In the genomic region with DNA sequence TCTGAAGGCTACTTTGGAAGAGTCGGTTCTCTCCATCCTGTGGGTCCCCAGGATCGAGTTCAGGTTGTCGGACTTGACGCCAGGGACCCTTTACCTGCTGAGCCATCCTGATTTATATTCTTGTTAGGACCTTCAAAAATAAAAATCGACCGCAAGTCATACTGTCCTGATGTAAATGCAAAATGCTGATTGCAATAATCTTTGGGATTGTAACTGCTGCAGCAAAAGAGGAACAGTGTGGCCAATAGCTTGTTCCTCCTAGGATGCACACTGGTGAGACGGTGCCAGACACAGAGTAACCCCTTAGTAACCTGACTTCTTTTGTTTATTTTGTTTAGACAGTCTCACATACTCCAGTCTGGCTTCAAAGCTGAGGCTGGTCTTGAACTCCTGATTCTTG, we compare ENCODE assay signal across 8 mouse cellular contexts. TPM values are rescaled to one million over a fixed set of nuclear protein-coding genes. Genes with fewer than 3 reads are reported as not detected.
DNase-seq lines count a peak whose midpoint lies in the region; ATAC-seq and TF ChIP-seq lines count a peak whose summit lies in the region.

No protein-coding gene starts in this region.

- H3K4me2 ChIP-seq in heart, embryonic 13.5 days: peak overlapping the region; percentile 99
- H3K4me2 ChIP-seq in embryonic facial prominence, embryonic 12.5 days (replicated peaks): peak overlapping the region; percentile 88
- peak overlapping the region; percentile 98 for H3K4me2 ChIP-seq in intestine, embryonic 14.5 days (ENCODE audit: low read length)
- peak overlapping the region; percentile 85 for H3K4me2 ChIP-seq in midbrain, embryonic 16.5 days (ENCODE audit: low read length)

- H3K27me3 ChIP-seq in heart, embryonic 13.5 days (replicated peaks): no peaks in the 10 kb centered on the region
- no peaks in the 10 kb centered on the region for H3K27me3 ChIP-seq in embryonic facial prominence, embryonic 12.5 days
- no peaks in the 10 kb centered on the region for H3K27me3 ChIP-seq in intestine, embryonic 14.5 days (replicated peaks; ENCODE audit: control insufficient read depth, insufficient read depth, low read length)
- H3K27me3 ChIP-seq in midbrain, embryonic 16.5 days (ENCODE audit: control insufficient read depth, insufficient read depth, low read depth, low read length): no peaks in the 10 kb centered on the region
- no peaks in the 10 kb centered on the region for H3K27me3 ChIP-seq in thymus, adult 2 months (ENCODE audit: control insufficient read depth, insufficient read depth, low read length)

- TF ChIP-seq POLR2A in thymus, adult 2 months (IDR thresholded peaks at IDR 0.05; ENCODE audit: control insufficient read depth, extremely low read depth, insufficient read depth, low read length, poor library complexity): no peak

- ATAC-seq in heart, embryonic 13.5 days (ENCODE audit: extremely low read depth, insufficient number of reproducible peaks, low FRiP score, low TSS enrichment): no peak
- ATAC-seq in embryonic facial prominence, embryonic 12.5 days (ENCODE audit: insufficient number of reproducible peaks, insufficient read depth, low FRiP score, low TSS enrichment): no peak
- ATAC-seq in intestine, embryonic 14.5 days (replicated peaks; ENCODE audit: low FRiP score, low TSS enrichment, low read depth): no peak
- no peak for ATAC-seq in midbrain, embryonic 16.5 days

- no peak for DNase-seq in heart, postnatal 14 days
- no peak for DNase-seq in intestine, embryonic 14.5 days (ENCODE audit: low spot score)
- DNase-seq in retina, embryonic 14.5 days (ENCODE audit: low spot score): no peak
- no peak for DNase-seq in thymus, adult 2 months
- DNase-seq in kidney, postnatal 14 days: no peak

- H3K4me3 ChIP-seq in heart, embryonic 13.5 days: peak overlapping the region; percentile 80
- H3K4me3 ChIP-seq in embryonic facial prominence, embryonic 12.5 days: peak overlapping the region; percentile 68; the same call in 1 of the 2 replicates
- peak overlapping the region; percentile 76; the same call in 1 of the 2 replicates for H3K4me3 ChIP-seq in intestine, embryonic 14.5 days (ENCODE audit: low read depth, low read length)
- H3K4me3 ChIP-seq in midbrain, embryonic 16.5 days (ENCODE audit: low read depth, low read length): peak overlapping the region; percentile 73
- no peak overlapping the region for H3K4me3 ChIP-seq in thymus, adult 2 months (ENCODE audit: control insufficient read depth, insufficient read depth, low read length)

- 74% methylated on average over 7 of the region's 7 CpGs for WGBS in heart, embryonic 13.5 days
- 75% methylated on average over 7 of the region's 7 CpGs for WGBS in embryonic facial prominence, embryonic 12.5 days
- 71% methylated on average over 7 of the region's 7 CpGs for WGBS in intestine, embryonic 14.5 days
- 64% methylated on average over 7 of the region's 7 CpGs for WGBS in midbrain, embryonic 16.5 days
- 69% methylated on average over 7 of the region's 7 CpGs for WGBS in thymus, adult 2 months

- peaks cover 27% of the 10 kb centered on the region for H3K36me3 ChIP-seq in heart, embryonic 13.5 days
- peaks cover 25% of the 10 kb centered on the region for H3K36me3 ChIP-seq in embryonic facial prominence, embryonic 12.5 days
- H3K36me3 ChIP-seq in intestine, embryonic 14.5 days (ENCODE audit: control insufficient read depth, insufficient read depth, low read length): peaks cover 19% of the 10 kb centered on the region
- H3K36me3 ChIP-seq in midbrain, embryonic 16.5 days (ENCODE audit: control insufficient read depth, insufficient read depth, low read length): peaks cover 12% of the 10 kb centered on the region
- no peaks in the 10 kb centered on the region for H3K36me3 ChIP-seq in thymus, adult 2 months (ENCODE audit: control insufficient read depth, insufficient read depth, low read length)

- no peaks in the 10 kb centered on the region for H3K9me3 ChIP-seq in heart, embryonic 13.5 days
- H3K9me3 ChIP-seq in embryonic facial prominence, embryonic 12.5 days: no peaks in the 10 kb centered on the region
- H3K9me3 ChIP-seq in intestine, embryonic 14.5 days (ENCODE audit: control insufficient read depth, low read length): no peaks in the 10 kb centered on the region
- H3K9me3 ChIP-seq in midbrain, embryonic 16.5 days (replicated peaks; ENCODE audit: control insufficient read depth, low read length, poor library complexity, severe bottlenecking): no peaks in the 10 kb centered on the region

- H3K9ac ChIP-seq in heart, embryonic 13.5 days: peak overlapping the region; percentile 92
- no peak overlapping the region for H3K9ac ChIP-seq in embryonic facial prominence, embryonic 12.5 days
- 0 out of 2 replicates have a peak overlapping the region, but pooled peaks have one; percentile 83 for H3K9ac ChIP-seq in intestine, embryonic 14.5 days (ENCODE audit: low read length)
- H3K9ac ChIP-seq in midbrain, embryonic 16.5 days (ENCODE audit: low read depth, low read length): peak overlapping the region; percentile 94

- no peak for TF ChIP-seq CTCF in thymus, adult 2 months (IDR thresholded peaks at IDR 0.05; ENCODE audit: borderline replicate concordance, control insufficient read depth, extremely low read depth, insufficient read depth, low read length, poor library complexity)

- no peak overlapping the region for H3K27ac ChIP-seq in heart, embryonic 13.5 days (replicated peaks)
- H3K27ac ChIP-seq in embryonic facial prominence, embryonic 12.5 days: no peak overlapping the region
- H3K27ac ChIP-seq in intestine, embryonic 14.5 days (ENCODE audit: low read depth): no peak overlapping the region
- peak overlapping the region; percentile 89; the same call in 1 of the 2 replicates for H3K27ac ChIP-seq in midbrain, embryonic 16.5 days (ENCODE audit: low read length)
- H3K27ac ChIP-seq in thymus, adult 2 months (ENCODE audit: control insufficient read depth, insufficient read depth, low read length): no peak overlapping the region

- intact Hi-C loops in heart, postnatal 14 days (cut with DNase I): no loop called here

- peaks cover 17% of the 10 kb centered on the region for H3K4me1 ChIP-seq in heart, embryonic 13.5 days
- H3K4me1 ChIP-seq in embryonic facial prominence, embryonic 12.5 days: no peaks in the 10 kb centered on the region
- no peaks in the 10 kb centered on the region for H3K4me1 ChIP-seq in intestine, embryonic 14.5 days (replicated peaks; ENCODE audit: control insufficient read depth, insufficient read depth, low read length)
- peaks cover 18% of the 10 kb centered on the region for H3K4me1 ChIP-seq in midbrain, embryonic 16.5 days (ENCODE audit: control insufficient read depth, insufficient read depth, low read length)
- peaks cover 5% of the 10 kb centered on the region for H3K4me1 ChIP-seq in thymus, adult 2 months (replicated peaks; ENCODE audit: control insufficient read depth, insufficient read depth, low read length)

RNA-seq across cellular contexts. Expression of a gene that starts 1.3 kb away (rescaled TPM):
- 5.8 and 5.9 TPM in 2 replicates for polyA plus RNA-seq in heart, embryonic 13.5 days (2015; fragmentation: Nextera tagmentation; extraction: Ambion mirVana)
- 1 to 10 TPM; 2.7 to 3.2 TPM for total RNA-seq in heart, postnatal 14 days (2021)
- polyA plus RNA-seq in embryonic facial prominence, embryonic 12.5 days (2016; fragmentation: Nextera tagmentation; extraction: Ambion mirVana): 9.3 and 11.4 TPM in 2 replicates
- 8.4 and 9.7 TPM in 2 replicates for polyA plus RNA-seq in intestine, embryonic 14.5 days (2014; fragmentation: Nextera tagmentation; extraction: Ambion mirVana)
- polyA plus RNA-seq in midbrain, embryonic 16.5 days (2015; fragmentation: Nextera tagmentation; extraction: Ambion mirVana): 14.5 and 15.5 TPM in 2 replicates
- polyA plus RNA-seq in thymus, adult 2 months (2012; rRNA removed): 6.7 and 7.6 TPM in 2 replicates

RNA-seq across cellular contexts. Expression of a gene that starts 8.2 kb away (rescaled TPM):
- polyA plus RNA-seq in heart, embryonic 13.5 days (2015; fragmentation: Nextera tagmentation; extraction: Ambion mirVana): 26.1 and 27.1 TPM in 2 replicates
- total RNA-seq in heart, postnatal 14 days (2021): 1 to 10 TPM; 6.8 to 7.1 TPM
- 60.8 and 61.1 TPM in 2 replicates for polyA plus RNA-seq in embryonic facial prominence, embryonic 12.5 days (2016; fragmentation: Nextera tagmentation; extraction: Ambion mirVana)
- 44.4 and 49.0 TPM in 2 replicates for polyA plus RNA-seq in intestine, embryonic 14.5 days (2014; fragmentation: Nextera tagmentation; extraction: Ambion mirVana)
- polyA plus RNA-seq in midbrain, embryonic 16.5 days (2015; fragmentation: Nextera tagmentation; extraction: Ambion mirVana): 29.0 and 33.7 TPM in 2 replicates
- polyA plus RNA-seq in thymus, adult 2 months (2012; rRNA removed): 8.9 and 9.2 TPM in 2 replicates

RNA-seq across cellular contexts. Expression of a gene that starts 8.2 kb away (rescaled TPM):
- 62.8 and 69.7 TPM in 2 replicates for polyA plus RNA-seq in heart, embryonic 13.5 days (2015; fragmentation: Nextera tagmentation; extraction: Ambion mirVana)
- total RNA-seq in heart, postnatal 14 days (2021): 10 to 100 TPM; 25.3 to 28.4 TPM
- polyA plus RNA-seq in embryonic facial prominence, embryonic 12.5 days (2016; fragmentation: Nextera tagmentation; extraction: Ambion mirVana): 112 and 117 TPM in 2 replicates
- 82.6 and 90.3 TPM in 2 replicates for polyA plus RNA-seq in intestine, embryonic 14.5 days (2014; fragmentation: Nextera tagmentation; extraction: Ambion mirVana)
- 74.4 and 75.8 TPM in 2 replicates for polyA plus RNA-seq in midbrain, embryonic 16.5 days (2015; fragmentation: Nextera tagmentation; extraction: Ambion mirVana)
- 106 and 108 TPM in 2 replicates for polyA plus RNA-seq in thymus, adult 2 months (2012; rRNA removed)

RNA-seq across cellular contexts. Expression of a gene that starts 23.2 kb away (rescaled TPM):
- 123 TPM in 2 replicates for polyA plus RNA-seq in heart, embryonic 13.5 days (2015; fragmentation: Nextera tagmentation; extraction: Ambion mirVana)
- 10 to 100 TPM; 13.0 to 19.2 TPM for total RNA-seq in heart, postnatal 14 days (2021)
- polyA plus RNA-seq in embryonic facial prominence, embryonic 12.5 days (2016; fragmentation: Nextera tagmentation; extraction: Ambion mirVana): 239 and 243 TPM in 2 replicates
- 182 and 207 TPM in 2 replicates for polyA plus RNA-seq in intestine, embryonic 14.5 days (2014; fragmentation: Nextera tagmentation; extraction: Ambion mirVana)
- 72.3 and 81.6 TPM in 2 replicates for polyA plus RNA-seq in midbrain, embryonic 16.5 days (2015; fragmentation: Nextera tagmentation; extraction: Ambion mirVana)
- polyA plus RNA-seq in thymus, adult 2 months (2012; rRNA removed): 181 and 227 TPM in 2 replicates

RNA-seq across cellular contexts. Expression of a gene that starts 23.7 kb away (rescaled TPM):
- polyA plus RNA-seq in heart, embryonic 13.5 days (2015; fragmentation: Nextera tagmentation; extraction: Ambion mirVana): 12.9 and 13.7 TPM in 2 replicates
- 10 to 100 TPM in 1 of 2 experiments, 1 to 10 TPM in 1; 9.2 to 10.9 TPM for total RNA-seq in heart, postnatal 14 days (2021)
- polyA plus RNA-seq in embryonic facial prominence, embryonic 12.5 days (2016; fragmentation: Nextera tagmentation; extraction: Ambion mirVana): 30.1 and 32.4 TPM in 2 replicates
- polyA plus RNA-seq in intestine, embryonic 14.5 days (2014; fragmentation: Nextera tagmentation; extraction: Ambion mirVana): 19.1 and 21.7 TPM in 2 replicates
- 24.9 and 27.2 TPM in 2 replicates for polyA plus RNA-seq in midbrain, embryonic 16.5 days (2015; fragmentation: Nextera tagmentation; extraction: Ambion mirVana)
- polyA plus RNA-seq in thymus, adult 2 months (2012; rRNA removed): 42.9 and 44.2 TPM in 2 replicates
